Mouse (Mus musculus): ENCODE results near the gene Ank3.

The Ank3 gene

DNA sequence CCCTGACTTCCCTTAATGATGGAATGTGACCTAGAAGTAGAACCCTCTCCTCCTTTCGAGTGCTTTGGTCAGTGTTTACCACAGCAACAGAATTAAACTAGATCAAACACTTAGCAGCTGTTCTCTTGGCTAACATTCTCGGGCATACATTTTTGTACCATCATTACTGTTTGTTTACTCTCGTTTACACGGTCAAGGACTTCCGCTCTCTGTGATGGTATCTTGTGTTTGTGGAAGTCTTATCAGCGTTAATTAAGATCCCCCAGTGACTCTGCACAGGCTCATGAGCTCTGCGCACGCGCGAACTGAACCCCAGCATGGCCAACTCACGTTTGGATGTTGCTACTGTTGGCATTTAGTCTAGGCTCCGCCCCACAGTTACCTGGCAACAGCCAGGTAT, 16.3 kb downstream of the Ank3 start:
- no peak for DNase-seq (ENCODE audit: low read depth)

DNA sequence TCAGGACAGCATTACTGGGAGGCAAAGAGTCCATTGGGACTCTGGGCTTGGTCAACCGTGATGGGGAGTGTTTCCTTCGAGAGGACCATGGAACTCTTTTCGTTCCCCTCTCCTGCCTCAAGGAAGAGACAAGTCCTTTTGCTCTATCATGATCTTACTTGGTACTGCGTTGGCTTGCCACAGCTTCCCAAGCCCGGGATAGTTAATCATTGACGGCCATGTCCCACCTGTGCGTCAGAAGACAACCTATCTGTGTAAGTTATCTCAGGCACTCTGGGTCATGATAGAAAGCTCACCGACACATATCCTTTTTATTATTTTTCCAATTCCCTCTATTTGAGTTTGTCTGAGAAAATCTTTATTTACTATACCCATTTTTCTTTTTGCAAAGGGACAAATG, 20.1 kb downstream of the Ank3 start:
- DNase-seq (ENCODE audit: low read depth), result no peak

DNA sequence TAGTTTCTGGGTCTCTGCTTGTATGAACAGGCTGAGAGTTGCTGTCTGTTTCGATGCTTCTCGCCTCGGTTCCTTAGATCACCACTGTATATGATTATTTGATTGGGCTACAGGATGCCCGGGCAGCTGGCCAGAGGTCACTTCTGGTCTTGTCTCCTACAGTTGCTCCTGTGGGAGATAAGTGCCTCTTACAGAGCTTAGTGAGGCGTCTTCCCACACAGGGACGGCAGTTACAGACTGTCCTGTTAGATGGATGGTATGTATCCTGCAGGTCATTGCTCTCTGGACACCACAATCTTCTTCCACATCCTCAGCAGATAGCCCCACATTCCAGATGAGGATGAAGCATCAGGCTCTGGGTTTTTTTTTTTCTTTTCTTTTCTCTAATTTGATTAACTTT, 21.7 kb downstream of the Ank3 start:
- no peak for DNase-seq (ENCODE audit: low read depth)

DNA sequence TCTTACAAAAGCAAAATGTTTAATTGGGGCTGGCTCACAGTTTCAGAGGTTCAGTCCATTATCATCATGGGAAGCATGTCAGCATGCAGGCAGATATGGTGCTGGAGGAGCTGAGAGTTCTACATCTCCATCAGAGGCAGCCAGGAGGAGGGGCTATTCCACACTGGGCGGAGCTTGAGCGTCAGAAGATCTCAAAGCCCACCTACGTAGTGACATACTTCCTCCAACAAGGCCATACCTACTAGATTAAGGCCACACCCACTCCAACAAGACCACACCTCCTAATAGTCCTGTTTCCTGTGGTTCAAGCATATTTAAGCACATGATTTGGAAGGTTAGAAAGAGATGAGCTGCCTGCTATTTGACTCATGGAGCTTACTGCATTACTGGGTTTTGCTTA, 25.5 kb downstream of the Ank3 start:
- no peak for DNase-seq (ENCODE audit: low read depth)

DNA sequence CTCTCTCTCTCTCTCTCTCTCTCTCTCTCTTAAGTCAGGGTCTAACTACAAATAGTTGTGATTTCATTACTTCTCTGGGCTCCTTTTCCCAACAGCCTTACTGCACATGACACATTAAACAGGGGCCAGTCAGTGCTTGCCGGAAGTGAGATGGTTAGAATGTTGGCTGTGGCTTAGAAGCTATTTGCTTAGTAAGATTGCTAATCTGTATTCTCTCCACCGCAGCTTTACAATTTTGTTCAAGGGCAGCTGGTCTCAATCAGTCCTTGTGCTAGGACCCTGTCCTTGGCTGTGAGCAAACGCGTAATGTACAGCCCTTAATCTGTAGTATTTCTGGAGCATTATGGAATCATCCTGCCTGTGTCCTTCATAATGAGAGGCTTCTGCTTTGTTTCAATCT, 31.6 kb downstream of the Ank3 start:
- no peak for DNase-seq (ENCODE audit: low read depth)

DNA sequence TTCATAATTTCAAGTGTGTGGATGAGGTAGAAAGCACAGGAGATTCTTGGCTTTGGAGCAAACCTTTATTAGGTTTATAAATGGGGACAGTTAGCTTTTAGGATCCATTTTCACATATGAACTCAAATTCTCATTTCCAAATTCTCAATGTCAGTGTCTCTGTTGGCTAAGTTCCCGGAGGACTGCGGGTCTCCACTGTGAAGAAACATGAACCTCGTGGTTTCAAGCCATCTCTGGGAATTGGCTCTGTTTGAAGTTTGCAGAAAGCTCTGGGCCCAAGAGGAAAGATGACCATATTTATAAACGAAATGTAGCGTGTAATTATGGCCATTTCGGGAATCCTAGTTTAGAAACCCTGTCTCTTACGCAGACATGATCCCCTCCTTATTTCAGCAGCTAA, 32.5 kb downstream of the Ank3 start:
- no peak for DNase-seq (ENCODE audit: low read depth)

DNA sequence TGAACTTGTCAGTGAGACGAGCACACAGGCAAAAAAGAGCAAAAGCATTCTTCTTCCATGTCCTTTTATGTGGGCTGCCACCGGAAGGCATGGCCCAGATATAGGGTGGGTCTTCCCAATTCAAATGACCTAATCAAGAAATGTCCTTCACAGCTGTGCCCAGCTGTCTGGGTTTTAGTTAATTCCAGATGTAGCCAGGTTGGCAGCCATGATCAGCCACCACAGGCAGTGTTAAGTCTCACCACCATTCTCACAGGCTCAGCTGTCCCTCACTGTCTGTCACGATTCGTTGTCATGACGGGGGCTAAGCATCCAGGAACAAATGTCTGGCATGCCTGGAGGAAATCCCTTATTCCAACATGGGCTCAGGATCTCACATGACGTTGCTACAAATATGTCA, 36.6 kb downstream of the Ank3 start:
- DNase-seq (ENCODE audit: low read depth), result no peak

DNA sequence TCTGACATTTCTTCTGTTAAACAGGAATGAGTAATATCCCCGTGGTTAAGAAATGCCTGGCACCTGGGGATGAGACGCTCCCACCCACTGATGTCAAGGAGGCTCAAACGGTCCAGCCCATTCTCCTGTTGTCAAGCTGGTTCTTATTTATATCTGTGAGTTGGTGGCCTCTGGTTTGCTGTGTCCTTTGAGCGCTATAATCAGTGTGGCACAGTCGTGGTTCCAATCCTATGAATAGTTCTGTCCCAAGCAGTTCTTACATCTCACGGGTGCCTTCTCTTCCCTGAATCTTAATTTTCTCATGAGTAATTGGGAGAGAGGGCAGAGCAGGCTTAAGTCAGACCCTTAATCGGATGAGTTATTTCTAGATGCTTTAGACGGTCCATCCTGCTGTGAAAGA, 40.9 kb downstream of the Ank3 start:
- DNase-seq (ENCODE audit: low read depth), result no peak

DNA sequence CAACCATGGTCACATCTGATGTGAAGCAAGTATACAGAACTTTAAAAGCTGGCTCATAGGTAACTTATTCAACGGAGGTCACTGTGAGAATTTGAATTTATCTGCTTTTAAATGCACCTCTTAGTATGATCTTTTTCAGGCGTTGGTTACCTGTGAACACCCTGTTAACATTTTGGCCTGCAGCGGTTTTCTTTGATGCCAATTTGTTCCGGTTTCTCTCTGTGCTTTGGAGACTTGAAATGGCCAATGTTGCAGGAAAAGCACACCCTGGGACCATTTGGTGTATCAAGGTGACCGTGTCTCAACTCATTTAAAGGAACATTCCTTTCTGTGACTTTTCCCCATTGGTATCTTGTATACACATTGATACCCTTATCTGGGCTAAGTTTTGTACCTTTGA, 46.0 kb downstream of the Ank3 start:
- DNase-seq (ENCODE audit: low read depth), result no peak

DNA sequence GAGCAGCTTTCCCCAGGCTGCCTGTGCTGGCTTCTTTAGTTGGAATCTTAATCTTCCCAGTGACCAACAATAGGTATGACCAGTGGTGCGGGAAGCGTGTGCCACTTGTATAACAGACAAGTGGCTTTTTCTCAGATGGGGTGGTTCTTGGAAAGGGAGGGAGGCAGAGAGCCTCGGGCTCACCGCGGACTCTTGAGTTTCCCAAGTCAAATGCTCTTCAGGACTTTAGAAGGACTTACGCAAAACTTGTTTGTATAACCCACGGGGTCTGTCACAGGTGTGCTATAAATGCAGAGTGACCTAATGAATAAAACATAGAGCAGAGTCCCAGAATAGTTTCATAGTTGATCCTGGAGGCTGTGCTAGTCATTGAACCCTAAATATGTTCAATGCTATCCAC, 47.4 kb downstream of the Ank3 start:
- no peak for DNase-seq (ENCODE audit: low read depth)

DNA sequence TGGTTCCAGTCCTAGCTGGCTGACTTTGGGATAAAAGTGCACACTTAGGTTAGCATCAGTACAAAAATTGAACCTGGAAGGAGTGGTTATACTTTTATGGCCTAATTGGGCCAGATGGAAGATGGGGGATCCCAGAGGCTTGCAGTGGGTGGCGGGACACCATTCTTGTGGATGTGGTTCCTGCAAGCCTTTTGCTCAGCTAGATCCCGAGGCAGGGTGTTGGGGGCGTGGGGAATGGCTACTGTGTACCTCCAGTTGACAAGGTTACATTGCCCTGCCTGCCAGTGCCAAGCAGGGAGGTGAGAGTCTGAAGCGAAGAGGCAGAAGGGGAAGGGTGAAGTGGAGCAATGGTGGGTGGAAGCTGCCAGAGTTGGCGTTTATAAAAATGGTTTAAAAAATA, 48.0 kb downstream of the Ank3 start:
- no peak for DNase-seq (ENCODE audit: low read depth)

DNA sequence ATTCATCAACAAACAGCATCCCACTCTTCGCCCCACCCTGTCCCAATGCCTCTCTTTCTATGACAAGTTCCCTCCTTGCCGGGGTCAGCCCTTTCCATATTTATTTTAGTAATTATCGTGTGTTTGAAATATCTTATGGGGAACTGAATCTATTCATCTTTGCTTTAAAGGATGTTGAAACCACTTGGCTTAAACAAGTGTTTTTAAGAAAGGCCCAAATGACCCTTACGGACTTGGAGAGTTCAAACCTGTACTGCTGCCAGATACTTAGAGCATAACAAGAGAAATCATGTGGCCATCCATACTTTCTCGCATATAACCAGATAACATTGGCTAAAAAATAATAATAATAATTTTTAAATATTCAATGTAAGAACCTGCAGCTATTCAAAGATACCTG, 48.7 kb downstream of the Ank3 start:
- DNase-seq (ENCODE audit: low read depth), result no peak

DNA sequence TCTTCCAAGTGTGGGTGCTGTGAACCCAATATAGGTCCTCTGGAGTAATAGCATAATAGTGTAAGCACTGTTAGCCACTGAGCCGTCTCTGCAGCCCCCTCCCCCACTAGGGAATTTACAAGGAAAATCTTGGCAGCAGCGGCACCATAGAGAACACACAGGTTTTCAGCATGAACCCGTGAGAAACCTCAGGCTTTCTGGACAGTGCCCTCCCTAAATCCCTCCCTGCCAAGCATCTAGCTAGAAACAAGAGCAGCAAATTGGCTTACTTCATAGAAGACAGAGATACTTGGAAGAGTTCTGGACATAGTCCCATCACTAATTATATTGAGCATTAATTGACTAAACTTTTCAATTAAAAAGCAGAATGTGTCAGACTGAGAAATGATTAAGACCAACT, 49.6 kb downstream of the Ank3 start:
- DNase-seq (ENCODE audit: low read depth), result no peak

DNA sequence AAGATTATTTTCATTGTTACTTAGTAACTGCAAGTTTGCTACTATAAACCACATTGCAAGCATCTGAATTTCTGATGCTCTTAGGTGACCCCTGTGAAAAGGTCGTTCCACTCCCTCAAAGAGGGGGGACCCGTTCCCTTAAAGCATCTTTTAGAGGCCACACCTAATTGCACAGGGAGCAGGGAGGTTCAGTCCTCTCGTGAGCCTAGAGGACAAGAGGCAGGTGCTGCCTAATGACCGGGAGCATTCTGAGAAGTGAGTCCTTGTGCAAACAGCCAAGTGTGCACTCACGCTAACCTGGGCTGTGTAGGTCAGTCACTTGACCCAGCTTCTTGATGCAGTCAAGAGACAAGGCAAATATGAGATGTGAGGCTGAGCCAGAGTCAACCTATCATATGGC, 52.4 kb downstream of the Ank3 start:
- DNase-seq (ENCODE audit: low read depth), result no peak

DNA sequence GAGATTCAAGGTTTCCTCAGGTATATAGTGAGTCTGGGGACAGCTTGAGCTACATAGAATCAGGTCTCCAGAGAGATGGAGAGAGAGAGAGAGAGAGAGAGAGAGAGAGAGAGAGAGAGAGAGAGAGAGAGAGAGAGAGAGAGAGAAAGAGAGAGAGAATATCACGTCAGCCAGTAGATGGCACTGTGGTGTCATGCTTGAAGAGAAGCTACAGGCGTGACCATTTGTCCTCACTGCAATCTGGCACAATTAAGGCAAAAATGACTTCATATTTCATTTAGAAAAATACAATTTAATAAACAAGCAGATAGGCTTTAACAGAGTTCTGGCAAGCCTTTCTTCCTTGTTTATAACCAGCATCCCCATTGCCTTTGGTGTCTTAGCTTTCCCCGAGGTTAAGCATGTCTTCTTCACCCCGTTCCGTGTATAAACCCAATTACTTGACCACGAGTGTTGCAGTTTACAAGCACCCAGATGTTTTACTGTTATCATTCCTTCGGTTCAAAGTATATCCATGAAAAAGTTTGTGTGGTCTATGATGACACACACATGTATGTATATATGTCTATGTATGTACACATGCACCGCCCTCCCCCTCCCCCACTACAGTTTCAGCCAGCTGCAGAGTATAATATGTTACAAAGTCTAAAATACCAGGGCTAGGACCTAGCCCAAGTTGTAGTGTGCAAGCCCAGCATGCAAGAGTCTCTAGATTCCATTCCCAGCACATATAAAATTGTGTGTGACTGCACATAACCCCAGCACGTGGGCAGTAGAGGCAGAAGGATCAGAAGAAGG, 53.8 kb downstream of the Ank3 start:
- peak; percentile 40 for DNase-seq (ENCODE audit: low read depth)

DNA sequence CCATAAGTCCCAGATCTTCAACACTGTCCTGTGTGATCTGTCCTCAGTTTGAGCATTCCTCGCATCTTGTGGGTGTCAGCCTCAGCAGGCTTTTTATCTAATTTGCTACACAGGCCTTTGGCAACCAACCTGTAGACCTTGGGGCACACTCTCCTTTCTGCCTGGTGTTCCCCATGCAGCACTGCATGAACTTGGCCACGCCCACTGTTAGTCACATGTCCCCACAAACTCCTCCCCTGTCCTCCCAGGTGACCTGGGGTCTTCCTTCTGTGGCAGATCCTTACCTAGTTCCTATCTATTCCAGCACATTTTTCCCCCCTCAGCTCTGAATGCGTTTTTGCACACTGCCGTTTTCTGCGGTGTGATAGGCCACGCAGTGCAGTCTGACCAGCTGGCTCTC, 55.0 kb downstream of the Ank3 start:
- no peak for DNase-seq (ENCODE audit: low read depth)

DNA sequence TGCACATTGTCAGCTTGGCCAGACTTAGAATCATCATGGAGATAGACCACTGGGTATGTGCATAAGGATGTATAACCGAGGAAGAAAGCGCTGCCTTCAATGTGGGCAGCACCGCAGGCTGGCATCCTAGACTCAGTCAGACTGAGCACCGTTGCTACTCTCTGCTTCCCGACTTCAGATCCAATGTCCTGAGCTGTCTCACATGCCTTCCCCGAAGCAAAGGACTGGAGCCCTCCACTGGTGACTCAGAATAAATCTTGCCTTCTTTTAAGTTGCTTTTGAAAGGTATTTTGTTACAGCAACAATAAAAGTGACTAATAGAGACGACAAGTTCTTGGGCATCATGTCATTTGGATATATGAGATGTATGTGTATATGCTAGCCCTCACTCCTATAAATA, 55.9 kb downstream of the Ank3 start:
- DNase-seq (ENCODE audit: low read depth), result no peak

DNA sequence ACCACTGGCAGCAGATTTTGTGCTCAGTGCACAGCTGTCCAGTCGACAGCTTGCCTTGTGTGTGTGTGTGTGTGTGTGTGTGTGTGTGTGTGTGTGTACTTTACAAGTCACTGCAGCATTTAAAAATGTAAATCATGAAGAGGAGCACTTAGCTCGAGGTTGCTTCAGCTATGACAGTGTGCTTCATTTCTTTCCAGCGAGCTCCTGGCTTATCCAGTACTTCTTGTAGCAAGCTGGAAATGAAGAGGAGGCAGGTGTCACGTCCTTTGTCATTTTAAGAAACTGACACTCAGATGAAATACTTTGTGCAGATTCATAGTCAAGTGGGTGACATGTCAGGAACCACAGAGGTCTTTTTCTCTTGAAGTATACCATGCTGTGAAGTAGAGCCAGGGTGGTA, 66.3 kb downstream of the Ank3 start:
- no peak for DNase-seq (ENCODE audit: low read depth)

DNA sequence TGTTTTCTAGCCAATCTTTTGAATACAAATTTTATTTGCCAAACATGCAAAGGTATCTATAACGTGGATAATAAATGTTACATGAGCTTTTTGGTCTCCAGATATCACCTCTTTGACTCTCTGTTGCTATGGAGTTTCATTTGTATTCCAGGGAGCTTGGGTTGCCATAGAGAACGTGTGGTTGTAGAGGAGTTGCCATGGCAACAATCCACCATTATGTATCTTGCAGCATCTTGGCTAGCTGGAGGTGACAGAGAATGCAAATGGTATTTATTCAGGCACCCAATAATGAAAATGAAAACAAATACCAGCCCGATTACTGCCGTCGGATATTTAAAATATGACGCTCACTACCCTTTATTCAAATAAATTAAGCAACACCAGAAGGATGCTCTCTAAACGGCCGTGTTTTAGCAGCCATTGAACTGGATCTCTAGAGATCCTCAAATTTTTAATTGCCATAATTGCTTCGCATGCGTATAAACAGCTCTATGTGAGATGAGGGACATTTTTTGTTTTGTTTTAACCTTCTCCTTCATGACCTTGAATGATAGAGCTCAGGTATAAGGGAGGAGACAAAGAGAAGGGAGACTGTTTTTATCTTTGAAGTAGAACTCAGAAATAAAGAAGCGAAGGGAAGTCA, 67.1 kb downstream of the Ank3 start:
- DNase-seq (ENCODE audit: low read depth), result no peak

DNA sequence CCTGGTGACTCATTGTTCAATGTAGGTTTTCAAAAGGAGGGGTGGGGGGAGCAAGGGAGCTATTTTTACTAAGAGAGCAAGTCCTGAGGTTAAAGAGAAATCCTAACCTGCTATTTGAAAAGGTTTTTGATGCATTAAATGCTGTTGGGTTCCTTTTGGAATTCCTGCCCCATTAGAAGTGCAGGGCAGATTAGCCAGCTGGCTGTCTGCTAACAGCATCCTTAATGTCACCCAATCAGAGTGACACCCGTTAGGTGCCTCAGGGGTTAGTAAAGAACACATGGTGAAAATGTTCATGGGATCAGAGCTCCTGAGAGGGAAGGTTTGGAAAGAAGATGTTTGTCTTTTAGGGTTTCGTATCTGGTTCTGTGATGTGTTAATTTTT, 67.6 kb downstream of the Ank3 start:
- DNase-seq (ENCODE audit: low read depth), result no peak

DNA sequence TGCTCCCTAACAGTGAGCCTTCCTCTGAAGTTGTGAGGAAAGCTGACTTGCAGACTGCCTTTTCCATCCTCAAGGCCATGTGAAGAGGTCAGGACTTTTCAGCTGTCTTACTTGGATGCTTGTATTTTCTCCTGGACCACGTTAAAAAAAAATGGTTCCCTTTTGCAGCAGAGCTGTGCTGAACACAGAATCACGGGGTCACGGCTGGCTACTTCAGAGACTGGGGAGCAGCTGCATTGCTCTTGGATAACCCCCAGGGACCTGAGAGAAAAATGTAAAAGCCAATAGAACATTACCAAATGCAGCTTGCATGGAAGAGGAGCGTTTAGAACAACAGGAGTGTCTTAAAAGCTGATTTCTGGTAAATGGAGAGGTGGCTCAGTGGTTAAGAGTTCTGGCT, 68.0 kb downstream of the Ank3 start:
- DNase-seq (ENCODE audit: low read depth), result no peak

DNA sequence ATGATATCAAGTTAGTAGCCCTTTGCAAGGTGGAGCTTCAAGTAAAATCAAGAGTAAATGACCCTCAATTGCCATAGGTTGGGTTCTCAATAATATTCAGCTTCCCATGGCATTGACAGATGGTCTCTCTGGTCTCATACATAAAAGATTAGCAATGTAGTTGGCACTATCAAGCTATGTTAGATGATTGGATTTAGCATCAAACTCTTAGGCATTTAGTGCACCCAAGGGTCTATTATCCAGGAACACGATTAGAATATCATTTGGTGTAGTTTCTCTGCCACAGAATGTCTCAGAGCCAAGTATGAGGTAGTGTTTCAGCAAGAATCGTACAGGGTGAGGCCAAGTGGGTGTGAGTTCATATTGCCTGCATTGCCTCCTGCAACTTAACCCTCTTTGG, 68.6 kb downstream of the Ank3 start:
- DNase-seq (ENCODE audit: low read depth), result no peak

DNA sequence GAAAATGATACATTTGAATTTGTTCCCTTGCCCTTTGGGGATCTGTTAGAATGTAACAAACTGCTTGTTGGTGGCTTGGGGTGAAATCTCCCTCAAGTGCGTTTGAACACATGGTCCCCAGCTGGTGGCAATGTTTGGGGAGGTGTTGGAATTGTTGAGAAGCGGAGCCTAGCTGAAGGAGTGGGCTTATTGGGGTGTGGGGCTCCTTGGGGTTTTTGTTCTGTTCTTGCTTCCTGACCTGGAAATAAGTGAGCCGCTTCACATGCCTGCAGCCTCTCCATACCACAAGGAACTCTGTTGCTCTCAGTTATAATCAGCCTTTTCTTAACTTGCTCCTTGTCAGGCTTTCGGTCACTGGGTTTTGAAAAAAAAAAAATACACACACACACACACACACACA, 73.3 kb downstream of the Ank3 start:
- no peak for DNase-seq (ENCODE audit: low read depth)

DNA sequence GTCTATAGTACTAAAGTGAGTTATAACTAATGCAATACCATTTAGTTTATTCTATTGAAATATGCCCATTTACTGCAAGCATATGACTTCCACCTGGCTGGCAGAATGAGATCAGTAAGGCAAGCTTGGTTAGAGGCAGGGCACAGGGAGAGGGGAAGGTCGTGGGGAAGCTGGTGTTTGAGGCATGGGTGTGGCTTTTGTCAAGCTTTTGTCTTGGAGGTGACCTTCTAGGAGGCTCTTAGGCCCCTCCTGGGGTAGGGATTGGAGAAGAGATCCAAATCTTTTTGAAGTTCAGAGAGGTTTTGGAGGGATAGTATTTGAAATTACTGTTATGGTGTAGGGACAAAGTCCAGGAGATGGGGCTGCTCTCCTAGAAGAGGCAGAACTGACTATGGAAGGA, 78.3 kb downstream of the Ank3 start:
- DNase-seq (ENCODE audit: low read depth), result no peak

All from induced T-regulatory cell, adult 2 months (primary cell).